In the genomic region with DNA sequence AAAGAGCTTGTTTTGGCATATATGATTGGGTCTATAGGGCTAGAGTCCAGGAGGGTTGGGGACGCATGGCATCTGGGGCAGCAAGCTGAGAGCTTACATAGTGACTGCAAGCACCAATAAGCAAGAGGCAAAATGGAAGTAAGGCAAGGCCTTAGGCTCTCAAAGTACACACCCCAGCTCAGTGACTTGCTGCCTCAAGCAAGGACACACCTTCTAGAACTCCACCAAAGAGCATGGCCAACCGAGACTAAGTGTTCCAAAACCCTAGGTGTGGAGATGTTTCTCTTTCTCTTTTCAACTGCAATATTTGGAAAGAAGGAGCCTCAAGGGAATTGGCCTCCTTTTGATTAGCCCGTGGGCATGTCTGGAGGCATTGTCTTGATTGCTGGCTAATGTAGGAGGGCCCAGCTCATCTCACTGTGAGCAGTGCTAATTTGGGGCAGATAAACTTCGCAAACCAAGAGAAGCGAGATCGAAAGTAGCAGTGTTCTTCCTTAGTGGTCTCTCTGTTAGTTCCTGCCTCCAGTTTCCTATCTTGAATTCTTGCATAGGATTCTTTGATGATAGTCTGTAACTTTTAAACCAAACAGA, we compare ENCODE assay signal across 22 mouse cellular contexts.
"Had no signal": no experiment of that assay in that cellular context is flagged by ENCODE, and none has a peak within 500 bp of the region (broad histone marks: within the 10 kb centered on the region; RNA-seq: fewer than 3 reads in every experiment).

No protein-coding gene starts in this region.

- H3K4me3 ChIP-seq: heart, adult 2 months; heart, embryonic 13.5 days; heart, embryonic 15.5 days; hindbrain, embryonic 13.5 days; hindbrain, embryonic 15.5 days; kidney, embryonic 15.5 days; limb, embryonic 13.5 days; limb, embryonic 15.5 days had no signal

- H3K36me3 ChIP-seq: hindbrain, embryonic 13.5 days; hindbrain, embryonic 15.5 days; limb, embryonic 15.5 days had no signal

- H3K4me1 ChIP-seq: heart, embryonic 13.5 days; heart, embryonic 15.5 days; hindbrain, embryonic 13.5 days; hindbrain, embryonic 15.5 days; kidney, embryonic 15.5 days; limb, embryonic 13.5 days; limb, embryonic 15.5 days had no signal

- H3K27ac ChIP-seq: heart, adult 2 months; heart, embryonic 13.5 days; heart, embryonic 15.5 days; hindbrain, embryonic 13.5 days; hindbrain, embryonic 15.5 days; hindbrain, postnatal 0 days; kidney, embryonic 15.5 days; kidney, postnatal 0 days; limb, embryonic 13.5 days; limb, embryonic 15.5 days had no signal

- H3K27me3 ChIP-seq: heart, embryonic 13.5 days; heart, embryonic 15.5 days; hindbrain, embryonic 13.5 days; hindbrain, embryonic 15.5 days; kidney, embryonic 15.5 days; limb, embryonic 13.5 days; limb, embryonic 15.5 days had no signal

- DNase-seq: gastrocnemius, postnatal 25 days; heart, adult 2 months; heart, postnatal 14 days; heart, postnatal 36 days; kidney, adult 11 months; kidney, adult 2 months; kidney, adult 9 months; kidney, postnatal 14 days; kidney, postnatal 36 days; layer of hippocampus, adult 9-11 months; layer of hippocampus, postnatal 36 days; left cerebral cortex, postnatal 4 days had no signal

- ATAC-seq: hindbrain, postnatal 0 days; intestine, embryonic 16.5 days had no signal
